Mouse (Mus musculus): ENCODE results near the gene Acadvl.

The Acadvl gene

GRCm38 (mm10) chr11:69982877-69983276 is 32.3 kb downstream of the Acadvl start:
- DNase-seq (ENCODE audit: low read depth in 2 of 2, low spot score in 2 of 2), result no peak

- DNase-seq (ENCODE audit: low read depth in 2 of 2, low spot score in 2 of 2), result no peak
Observed at GRCm38 (mm10) chr11:69982225-69982624, 33.0 kb downstream of the Acadvl start, which contains the start of gene Elp5. Gene Elp5 (minus strand): TSS chr11:69982517.

- DNase-seq (ENCODE audit: low read depth in 2 of 2, low spot score in 2 of 2), result no peak
Observed at GRCm38 (mm10) chr11:69981141-69981762, 34.0 kb downstream of the Acadvl start, which contains the start of gene Ctdnep1. Gene Ctdnep1 (plus strand): TSS chr11:69981156.

GRCm38 (mm10) chr11:69980196-69981140 is 34.7 kb downstream of the Acadvl start:
- DNase-seq (ENCODE audit: low read depth in 2 of 2, low spot score in 2 of 2), result peak; percentile 77 to 90

- no peak for DNase-seq (ENCODE audit: low read depth in 2 of 2, low spot score in 2 of 2)
Observed at GRCm38 (mm10) chr11:69979827-69980195, 35.4 kb downstream of the Acadvl start.

- no peak for DNase-seq (ENCODE audit: low read depth in 2 of 2, low spot score in 2 of 2)
Observed at GRCm38 (mm10) chr11:69976271-69976670, 38.9 kb downstream of the Acadvl start.

- DNase-seq (ENCODE audit: low read depth in 2 of 2, low spot score in 2 of 2), result no peak
Observed at GRCm38 (mm10) chr11:69974907-69975306, 40.3 kb downstream of the Acadvl start.

GRCm38 (mm10) chr11:69970775-69971174 is 44.4 kb downstream of the Acadvl start:
- DNase-seq (ENCODE audit: low read depth in 2 of 2, low spot score in 2 of 2), result no peak

GRCm38 (mm10) chr11:69970222-69970621 is 45.0 kb downstream of the Acadvl start:
- no peak for DNase-seq (ENCODE audit: low read depth in 2 of 2, low spot score in 2 of 2)

- DNase-seq (ENCODE audit: low read depth in 2 of 2, low spot score in 2 of 2), result no peak
Observed at GRCm38 (mm10) chr11:69968793-69969192, 46.4 kb downstream of the Acadvl start.

- no peak for DNase-seq (ENCODE audit: low read depth in 2 of 2, low spot score in 2 of 2)
Observed at GRCm38 (mm10) chr11:69966860-69967517, 48.2 kb downstream of the Acadvl start.

GRCm38 (mm10) chr11:69966006-69966859 is 49.0 kb downstream of the Acadvl start:
- no peak for DNase-seq (ENCODE audit: low read depth in 2 of 2, low spot score in 2 of 2)

GRCm38 (mm10) chr11:69965271-69966005 is 49.8 kb downstream of the Acadvl start:
- no peak for DNase-seq (ENCODE audit: low read depth in 2 of 2, low spot score in 2 of 2)

- no peak for DNase-seq (ENCODE audit: low read depth in 2 of 2, low spot score in 2 of 2)
Observed at GRCm38 (mm10) chr11:69964650-69965270, 50.5 kb downstream of the Acadvl start, which contains the start of gene Cldn7. Gene Cldn7 (plus strand): TSS chr11:69964779.

GRCm38 (mm10) chr11:69961841-69962240 is 53.4 kb downstream of the Acadvl start:
- no peak for DNase-seq (ENCODE audit: low read depth in 2 of 2, low spot score in 2 of 2)

GRCm38 (mm10) chr11:69960616-69961015 is 54.6 kb downstream of the Acadvl start:
- DNase-seq (ENCODE audit: low read depth in 2 of 2, low spot score in 2 of 2), result no peak
